Mouse (Mus musculus) E14TG2a.4 (cell line): Measurements from ENCODE around the gene Med25.

Experiments used
- H3K27me3 ChIP-seq: 2 replicates; pipeline ENCODE4 v1.6.1; 2014; ENCODE audit warnings: low read length, control low read depth; ENCODE audit not compliant: insufficient read depth
- H3K36me3 ChIP-seq: 2 replicates; pipeline ENCODE4 v1.6.1; 2014; ENCODE audit warnings: low read length, control low read depth; ENCODE audit not compliant: insufficient read depth
- H3K4me1 ChIP-seq: replicated peaks from 2 replicates; pipeline ENCODE4 v1.6.1; 2014; ENCODE audit warnings: low read depth, low read length, control low read depth
- H3K4me3 ChIP-seq: replicated peaks from 2 replicates; pipeline ENCODE4 v1.5.1; 2014; ENCODE audit warnings: mild to moderate bottlenecking, low read length
- H3K9me3 ChIP-seq: 2 replicates; pipeline ENCODE4 v1.6.1; 2014; ENCODE audit warnings: low read length, control low read depth
- CTCF ChIP-seq: conservative IDR thresholded peaks from 2 replicates; pipeline ENCODE4 v1.5.1; 2014; ENCODE audit warnings: low read length
- NANOG ChIP-seq: IDR thresholded peaks from 2 replicates; pipeline ENCODE4 v1.6.1; 2014; ENCODE audit warnings: borderline replicate concordance, low read length, mixed read lengths
- POU5F1 ChIP-seq: IDR thresholded peaks from 2 replicates; pipeline ENCODE4 v1.6.1; 2014; ENCODE audit warnings: low read length, borderline replicate concordance

Gene Med25

DNA sequence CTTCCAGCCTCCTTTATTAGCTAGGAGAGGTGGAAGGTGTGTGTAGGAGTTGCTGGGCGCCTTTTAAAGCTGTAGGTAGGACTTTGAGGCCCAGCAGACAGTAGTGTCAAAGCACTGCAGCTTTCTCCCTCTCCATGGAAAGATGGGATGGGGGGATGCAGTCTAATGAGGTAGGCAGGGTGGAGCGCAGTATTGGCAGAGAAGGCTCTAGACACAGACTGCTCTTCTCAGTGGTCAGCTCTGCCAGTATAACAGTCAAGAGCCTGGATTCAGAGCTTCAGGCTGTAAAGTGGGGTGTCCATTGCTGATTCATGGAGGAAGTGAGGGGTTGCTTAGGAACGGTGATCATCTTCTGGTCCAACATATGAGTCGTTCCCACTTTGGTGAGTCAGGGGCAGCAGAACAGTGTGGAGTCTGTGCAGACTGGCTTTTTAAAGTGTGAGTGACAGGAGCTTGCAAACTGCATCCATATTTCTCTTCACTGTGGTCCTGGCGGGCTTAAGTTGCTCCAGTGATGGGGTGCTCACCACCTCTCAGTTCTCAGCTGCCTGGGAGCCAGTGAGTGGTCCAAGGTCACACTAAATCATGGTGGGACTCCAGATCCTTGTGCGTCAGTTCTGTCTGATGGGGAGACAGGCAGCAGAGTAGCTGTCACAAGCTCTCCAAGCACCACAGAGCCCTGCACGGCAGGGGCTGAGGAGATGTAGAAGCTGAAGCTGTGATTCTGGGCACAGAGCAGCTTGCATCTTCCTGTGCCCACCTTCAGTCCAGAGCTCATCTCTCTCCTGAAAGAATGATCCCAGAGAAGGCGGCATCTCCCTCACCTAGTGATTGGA is 41.5 kb downstream of the Med25 start:
- H3K4me1 ChIP-seq = peaks cover 66% of the 10 kb centered on the region
- peaks cover 49% of the 10 kb centered on the region for H3K36me3 ChIP-seq
- no peaks in the 10 kb centered on the region for H3K27me3 ChIP-seq
- H3K9me3 ChIP-seq = no peaks in the 10 kb centered on the region
- no peak for TF ChIP-seq POU5F1
- no peak for TF ChIP-seq CTCF
- no peak for TF ChIP-seq NANOG
- peak overlapping the region; percentile 94 for H3K4me3 ChIP-seq

DNA sequence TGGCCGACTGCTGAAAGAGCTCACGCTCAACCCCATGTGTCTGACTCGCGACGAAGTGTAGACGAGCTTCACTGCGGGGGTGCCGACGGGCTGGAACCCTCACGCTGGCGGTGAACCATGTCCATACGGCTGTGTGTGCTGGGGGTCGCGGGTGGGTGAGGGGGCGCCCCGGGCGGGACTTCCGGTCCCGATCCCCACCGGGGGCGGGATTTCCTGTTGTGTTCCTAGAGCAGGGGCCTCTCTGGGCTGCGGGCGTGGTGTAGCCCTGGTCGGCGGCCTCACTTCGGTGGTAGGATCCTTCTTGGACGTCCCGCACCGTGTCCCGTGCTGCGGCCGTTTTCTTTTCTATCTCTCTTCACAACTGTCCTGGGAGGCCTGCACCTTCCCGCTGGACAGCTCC is 42.4 kb downstream of the Med25 start:
- peak overlapping the region; percentile 94 for H3K4me3 ChIP-seq
- H3K36me3 ChIP-seq = peaks cover 56% of the 10 kb centered on the region
- H3K4me1 ChIP-seq = peaks cover 64% of the 10 kb centered on the region
- no peaks in the 10 kb centered on the region for H3K9me3 ChIP-seq
- no peaks in the 10 kb centered on the region for H3K27me3 ChIP-seq
- TF ChIP-seq POU5F1 (no peak), CTCF (no peak), NANOG (no peak)

DNA sequence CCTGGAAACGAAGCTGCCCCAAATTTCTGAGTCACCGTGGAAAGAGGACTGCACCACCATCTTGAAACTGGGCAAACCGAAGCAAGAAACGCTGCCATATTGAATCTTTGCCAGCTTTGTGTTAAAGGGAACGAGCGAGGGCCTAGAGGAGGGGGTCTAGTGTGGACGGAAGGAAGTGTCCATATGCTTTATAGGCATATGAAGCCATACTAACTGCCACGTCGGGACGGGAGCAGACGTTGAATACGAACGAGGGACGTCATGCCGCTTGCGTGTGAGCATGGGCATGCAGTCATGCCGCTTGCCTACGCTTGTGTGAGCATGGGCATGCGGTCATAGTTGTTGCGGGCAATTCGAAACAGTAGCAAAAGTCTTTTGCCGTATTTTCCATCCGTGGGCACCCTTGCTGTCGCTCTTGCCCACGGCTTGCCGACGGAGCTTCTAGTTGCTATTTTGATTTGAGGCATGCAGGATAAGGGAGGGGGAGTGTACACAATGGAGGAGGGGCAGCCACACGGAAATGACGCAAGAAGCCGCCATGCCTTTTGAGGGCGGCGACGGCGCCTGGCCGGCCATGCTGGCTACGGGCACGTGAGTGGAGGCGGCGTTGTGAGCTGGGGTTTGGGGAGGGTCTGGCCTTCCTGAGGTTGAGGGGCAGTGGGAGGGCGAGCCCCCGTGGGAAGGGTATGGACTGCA is 42.9 kb downstream of the Med25 start:
- TF ChIP-seq POU5F1 = no peak
- TF ChIP-seq NANOG = no peak
- TF ChIP-seq CTCF = no peak

DNA sequence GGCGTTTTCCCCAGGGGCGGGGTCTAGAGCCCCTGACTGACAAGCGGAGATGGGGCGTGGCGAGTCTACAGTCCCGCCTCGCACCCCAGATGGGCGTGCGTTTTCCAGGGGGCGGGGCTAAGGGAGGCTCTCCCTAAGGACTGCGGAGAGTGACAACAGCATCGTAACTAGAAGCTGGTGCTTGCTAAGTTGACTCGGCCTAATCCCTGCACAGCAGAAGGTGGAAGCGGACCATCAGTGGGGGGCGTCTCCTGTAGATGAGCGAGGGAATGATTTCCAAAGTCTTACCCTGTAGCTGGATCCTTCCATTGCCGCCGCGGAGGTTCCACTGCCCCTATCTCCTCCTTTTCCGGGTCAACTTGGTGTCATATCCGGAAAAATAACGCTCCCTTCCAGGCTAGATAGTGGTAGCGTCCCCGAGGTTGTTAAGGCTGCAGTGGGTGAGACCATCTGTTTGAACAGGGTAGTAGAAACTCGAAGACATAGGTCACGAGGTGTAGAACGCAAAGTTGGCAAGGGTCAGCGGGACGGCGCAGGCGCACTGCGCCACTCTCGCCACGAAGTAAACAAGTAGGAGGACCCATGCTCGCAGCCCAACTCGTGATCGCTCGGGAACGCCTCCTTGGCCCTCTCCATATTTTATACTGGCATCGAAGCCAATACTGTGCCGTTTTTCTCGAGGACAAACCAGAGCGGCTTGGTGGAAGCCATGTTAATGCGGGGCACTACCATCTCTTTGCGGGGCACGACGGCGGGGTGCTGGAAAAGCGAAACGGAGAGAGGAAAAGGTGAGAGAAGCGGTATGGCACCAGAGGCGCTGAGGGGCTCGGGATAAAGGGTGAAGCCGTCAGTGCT is 43.7 kb downstream of the Med25 start, which contains the start of the genes Akt1s1 and Tbc1d17:
Gene Akt1s1 (plus strand): TSS at position 431 of the 855 bp plus-strand sequence.
Gene Tbc1d17 (minus strand): TSS at position 519 of the 855 bp plus-strand sequence.
- no peaks in the 10 kb centered on the region for H3K27me3 ChIP-seq
- no peaks in the 10 kb centered on the region for H3K9me3 ChIP-seq
- no peak for TF ChIP-seq POU5F1
- TF ChIP-seq NANOG = no peak
- no peak for TF ChIP-seq CTCF

More for the DNA sequence above, 42.9 kb downstream of the Med25 start:
- Histone ChIP-seq H3K4me1 (peaks cover 65% of the 10 kb centered on the region), H3K27me3 (no peaks in the 10 kb centered on the region), H3K4me3 (peak overlapping the region; percentile 94), H3K9me3 (no peaks in the 10 kb centered on the region), H3K36me3 (peaks cover 61% of the 10 kb centered on the region)

DNA sequence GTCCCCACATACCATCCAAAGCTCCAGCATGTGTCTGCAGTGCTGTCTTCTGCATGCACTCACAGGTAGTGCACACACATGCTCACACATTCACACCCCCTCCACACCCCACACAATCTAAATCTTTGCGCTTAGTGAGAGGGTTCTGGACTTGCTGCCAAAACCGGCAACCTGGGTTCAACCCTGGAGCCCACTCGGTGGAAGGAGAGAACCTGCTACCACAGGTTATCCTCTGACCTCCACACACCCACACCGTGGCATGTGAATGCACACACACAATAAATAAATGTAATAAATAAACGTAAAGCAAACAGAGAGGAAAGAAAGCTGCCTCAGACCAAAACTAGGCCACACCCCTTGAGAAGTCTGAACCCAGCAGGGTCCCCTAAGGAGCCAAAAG is 44.7 kb downstream of the Med25 start:
- H3K4me1 ChIP-seq = peaks cover 66% of the 10 kb centered on the region
- TF ChIP-seq POU5F1 (no peak), CTCF (no peak), NANOG (no peak)

More for the DNA sequence above, 43.7 kb downstream of the Med25 start, which contains the start of the genes Akt1s1 and Tbc1d17:
- Histone ChIP-seq H3K36me3 (peaks cover 69% of the 10 kb centered on the region), H3K4me3 (peak within 1 kb of the TSS; percentile 94), H3K4me1 (peaks cover 66% of the 10 kb centered on the region)

DNA sequence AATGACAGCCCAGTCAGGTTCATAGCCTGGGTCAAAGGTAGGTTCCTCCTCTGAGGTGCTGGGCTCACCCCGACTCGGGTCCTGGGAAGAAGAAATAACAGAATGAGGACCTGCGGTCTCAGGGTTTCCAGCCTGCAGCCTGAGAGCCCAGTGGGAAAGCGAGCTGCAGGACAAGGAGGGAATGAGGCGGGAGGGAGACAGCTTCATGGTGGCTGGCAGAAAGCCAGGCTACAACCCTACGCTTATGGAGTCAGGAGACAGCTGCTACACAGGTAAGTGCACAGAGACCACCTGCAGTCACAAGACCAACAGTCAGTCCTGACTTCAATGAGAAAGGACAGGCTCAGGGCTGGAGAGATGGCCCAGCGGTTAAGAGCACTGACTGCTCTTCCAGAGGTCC is 45.7 kb downstream of the Med25 start:
- H3K36me3 ChIP-seq = peaks cover 75% of the 10 kb centered on the region
- no peaks in the 10 kb centered on the region for H3K27me3 ChIP-seq
- no peak overlapping the region for H3K4me3 ChIP-seq
- no peak for TF ChIP-seq CTCF
- TF ChIP-seq NANOG = no peak
- TF ChIP-seq POU5F1 = no peak
- peaks cover 59% of the 10 kb centered on the region for H3K4me1 ChIP-seq
- no peaks in the 10 kb centered on the region for H3K9me3 ChIP-seq

More for the DNA sequence above, 44.7 kb downstream of the Med25 start:
- no peaks in the 10 kb centered on the region for H3K27me3 ChIP-seq
- H3K9me3 ChIP-seq = no peaks in the 10 kb centered on the region
- H3K4me3 ChIP-seq = peak overlapping the region; percentile 94
- peaks cover 72% of the 10 kb centered on the region for H3K36me3 ChIP-seq

DNA sequence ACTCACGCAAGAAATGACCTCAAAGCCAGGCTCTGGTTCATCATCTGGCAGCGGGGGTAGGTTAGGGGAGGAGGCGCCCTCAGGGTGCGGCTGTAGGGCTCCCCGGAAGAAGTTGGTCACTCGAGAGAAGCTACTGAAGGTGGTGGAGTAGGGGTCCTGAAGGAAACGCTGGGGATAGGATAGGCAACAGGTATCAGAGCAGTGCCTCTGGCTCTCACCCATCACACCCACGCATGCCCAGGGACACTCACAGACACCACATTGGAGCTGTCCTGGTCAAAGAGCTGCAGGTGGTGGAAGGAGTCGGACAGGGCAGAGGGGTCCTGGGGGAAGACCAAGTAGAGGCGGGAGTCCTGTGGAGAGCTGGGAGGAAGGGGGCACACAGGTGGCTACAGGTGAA is 47.5 kb downstream of the Med25 start:
- TF ChIP-seq CTCF (no peak), POU5F1 (no peak), NANOG (no peak)
- Histone ChIP-seq H3K9me3 (no peaks in the 10 kb centered on the region), H3K4me3 (no peak overlapping the region), H3K36me3 (peaks cover 77% of the 10 kb centered on the region), H3K27me3 (peaks cover 8% of the 10 kb centered on the region), H3K4me1 (peaks cover 59% of the 10 kb centered on the region)

DNA sequence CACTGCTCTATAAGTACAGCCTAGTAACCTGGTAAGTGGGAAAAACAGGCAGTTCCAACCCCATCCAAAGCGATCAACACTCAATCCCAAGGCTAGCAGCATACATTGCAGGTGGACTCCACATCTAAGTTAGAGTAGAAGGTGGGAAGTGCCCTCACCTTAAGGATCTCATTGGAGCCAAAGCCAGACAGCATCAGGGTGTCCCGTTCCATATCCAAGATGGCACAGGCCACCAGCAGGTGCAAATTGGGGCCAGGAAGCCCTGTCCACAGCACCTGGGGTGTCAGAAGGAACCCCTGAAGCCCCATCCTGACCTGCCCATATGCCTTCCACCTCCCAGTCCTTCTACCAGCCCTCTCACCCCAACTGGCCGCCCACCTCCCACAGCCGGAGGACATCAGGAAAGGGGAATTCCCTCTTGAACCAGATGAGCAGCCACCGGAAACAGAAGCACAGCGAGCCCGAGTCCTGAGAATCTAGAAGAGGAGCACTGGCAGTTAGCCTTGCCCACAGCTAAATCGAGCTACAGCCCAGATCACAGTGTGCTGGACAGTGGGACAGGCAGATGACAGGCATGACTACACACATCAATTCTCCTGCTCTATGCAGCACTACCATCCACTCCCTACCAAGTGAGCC is 50.6 kb downstream of the Med25 start:
- TF ChIP-seq NANOG = no peak
- TF ChIP-seq POU5F1 = no peak
- TF ChIP-seq CTCF = no peak
- Histone ChIP-seq H3K4me3 (no peak overlapping the region), H3K4me1 (peaks cover 62% of the 10 kb centered on the region), H3K9me3 (no peaks in the 10 kb centered on the region), H3K36me3 (peaks cover 84% of the 10 kb centered on the region), H3K27me3 (peaks cover 29% of the 10 kb centered on the region)
